Mouse (Mus musculus) kidney, postnatal 14 days (tissue): ENCODE measurements around the gene Tmc5.

ENCODE experiments used
- DNase-seq: peaks from one replicate; pipeline ENCODE4 v3.0.0; 2022; ENCODE audit warnings: mixed read lengths

The Tmc5 gene

DNA sequence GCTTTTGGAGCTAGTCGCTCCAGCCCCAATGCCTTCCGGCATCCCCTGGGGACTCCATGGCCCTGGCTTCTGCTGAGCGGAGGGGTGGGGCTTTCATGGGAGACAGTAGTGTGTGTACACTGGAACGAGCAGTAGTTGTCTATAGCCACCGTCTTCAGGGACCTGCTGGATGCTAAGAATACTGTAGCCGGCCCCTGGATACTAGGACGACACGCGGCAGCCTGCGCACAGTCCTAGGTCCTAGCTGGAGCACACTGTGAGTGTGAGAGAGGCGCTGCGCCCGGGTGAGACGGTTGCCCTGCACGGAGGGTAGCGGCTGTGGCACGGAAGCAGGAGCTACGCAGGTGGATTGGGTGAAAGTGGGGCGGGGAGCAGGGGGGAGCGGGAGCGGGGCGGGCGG, at the start of gene Tmc5:
TSS of gene Tmc5 (plus strand) at position 97 of the 400 bp plus-strand sequence.
- no peak for DNase-seq

DNA sequence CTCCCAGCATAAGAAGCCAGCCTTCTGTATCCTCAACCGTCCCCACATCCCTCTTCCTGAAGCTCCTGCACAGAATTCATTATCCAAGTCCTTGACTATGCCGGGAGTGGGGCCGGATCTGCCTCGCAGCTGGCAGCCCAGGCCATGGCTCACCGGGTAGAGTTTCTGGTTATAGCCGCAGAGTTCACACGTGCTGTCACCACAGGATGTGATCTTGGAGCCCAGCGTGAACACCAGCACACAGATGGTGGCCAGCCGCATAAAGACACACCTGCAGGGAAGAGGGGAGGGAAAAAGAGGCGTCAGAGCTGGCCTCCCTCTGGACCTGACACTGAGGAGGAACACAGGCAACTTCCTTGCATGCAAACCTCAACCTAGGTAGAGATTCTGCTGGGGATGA, 49.6 kb upstream of the Tmc5 start:
- no peak for DNase-seq

DNA sequence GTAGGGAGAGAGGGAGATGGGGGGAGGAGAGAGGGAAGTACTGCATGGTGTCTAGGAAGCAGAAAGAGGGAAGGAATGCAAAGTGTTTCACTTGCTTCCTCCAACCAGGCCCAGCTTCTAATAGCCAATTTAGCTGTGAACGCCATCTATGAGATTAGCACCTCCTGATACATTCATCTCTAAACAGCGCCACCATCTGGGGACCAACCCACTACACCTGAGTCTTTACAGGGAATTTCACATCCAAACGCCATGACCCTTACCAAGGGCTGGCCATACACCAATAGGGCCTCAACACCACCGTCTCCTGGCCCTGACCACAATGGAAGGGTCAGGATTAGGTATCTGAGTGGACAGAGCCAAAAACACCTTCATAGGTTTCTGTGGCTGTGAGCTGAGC, 43.2 kb upstream of the Tmc5 start:
- no peak for DNase-seq

DNA sequence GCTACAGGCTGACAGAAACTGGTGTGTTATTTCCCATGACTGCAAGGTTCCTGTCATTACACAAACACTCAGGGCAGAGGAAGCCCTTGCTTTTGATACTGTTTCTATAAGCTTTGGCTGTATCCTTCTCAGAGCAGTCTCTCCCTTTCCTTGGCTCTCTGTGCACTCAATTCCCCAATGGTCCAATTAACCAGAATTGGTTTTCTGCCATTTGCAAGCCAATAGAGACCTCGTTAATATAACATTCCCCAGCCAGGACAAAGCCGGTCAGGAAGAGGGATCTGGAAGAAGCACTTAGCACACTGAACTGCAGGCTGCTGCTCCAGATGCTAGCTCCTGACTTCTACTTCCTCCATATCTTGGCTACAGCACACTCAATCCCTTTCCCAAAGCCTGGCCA, 42.8 kb upstream of the Tmc5 start:
- no peak for DNase-seq

DNA sequence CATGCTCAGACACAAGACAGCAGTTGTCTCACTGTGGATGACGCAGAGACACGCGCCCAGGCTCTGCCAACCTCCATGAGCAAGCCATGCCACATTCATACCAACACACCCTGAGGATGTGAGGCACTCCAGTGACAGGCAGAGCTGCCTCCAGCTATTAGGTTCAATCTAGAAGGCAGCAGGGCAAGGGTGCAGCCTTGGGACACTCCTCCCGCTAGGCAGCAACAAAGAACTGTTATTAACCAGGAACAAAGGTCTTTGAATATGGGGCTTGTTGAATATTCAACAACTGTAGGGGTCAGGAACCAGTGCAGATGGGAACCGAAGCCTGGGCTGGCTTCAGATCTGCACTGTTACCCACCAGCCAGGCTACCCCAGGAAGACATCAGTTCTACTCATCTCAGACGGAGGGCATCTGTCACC, 28.0 kb upstream of the Tmc5 start:
- DNase-seq: no peak

DNA sequence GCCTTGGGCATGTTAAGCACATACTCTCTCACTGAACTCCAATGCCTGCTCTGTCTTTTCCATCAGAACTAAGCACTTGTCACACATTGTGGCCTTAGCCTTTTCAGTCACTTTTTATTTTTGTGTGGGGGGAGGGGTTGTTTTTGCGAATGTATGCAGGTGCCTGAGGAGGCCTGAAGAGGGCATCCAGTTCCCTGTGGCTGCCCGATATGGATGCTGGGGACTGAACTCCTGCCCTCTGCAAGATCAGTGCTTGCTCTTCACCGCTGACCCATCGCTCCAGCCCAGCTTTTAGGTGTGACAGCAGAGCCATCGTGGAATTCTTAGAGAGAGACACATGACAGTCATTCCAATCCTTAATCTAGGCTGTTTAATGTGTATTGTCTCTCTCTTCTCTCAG, 25.7 kb upstream of the Tmc5 start:
- DNase-seq: no peak

- DNase-seq: no peak
Measured at GRCm38 (mm10) chr7:118572039-118572438, 25.1 kb upstream of the Tmc5 start.

DNA sequence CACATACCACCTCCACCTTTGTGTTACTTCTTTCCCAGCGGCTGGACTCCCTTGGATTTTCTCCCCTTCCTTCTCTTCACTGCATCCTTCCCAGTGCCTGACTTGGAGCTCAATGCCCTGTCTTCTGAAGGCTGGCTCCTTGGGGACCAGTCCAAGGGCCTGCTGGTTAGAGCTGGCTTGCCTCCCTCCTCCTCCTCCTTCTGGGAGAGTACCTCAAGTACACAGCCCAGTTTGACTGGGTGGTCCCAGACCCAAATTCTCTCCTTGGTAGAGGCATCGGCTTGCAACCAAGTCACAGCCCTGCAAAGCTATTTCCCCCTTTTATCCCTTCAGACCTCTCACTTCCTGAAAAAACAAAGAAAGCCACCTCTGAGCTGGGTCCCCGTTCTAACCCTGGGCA, 18.8 kb upstream of the Tmc5 start:
- DNase-seq: no peak

DNA sequence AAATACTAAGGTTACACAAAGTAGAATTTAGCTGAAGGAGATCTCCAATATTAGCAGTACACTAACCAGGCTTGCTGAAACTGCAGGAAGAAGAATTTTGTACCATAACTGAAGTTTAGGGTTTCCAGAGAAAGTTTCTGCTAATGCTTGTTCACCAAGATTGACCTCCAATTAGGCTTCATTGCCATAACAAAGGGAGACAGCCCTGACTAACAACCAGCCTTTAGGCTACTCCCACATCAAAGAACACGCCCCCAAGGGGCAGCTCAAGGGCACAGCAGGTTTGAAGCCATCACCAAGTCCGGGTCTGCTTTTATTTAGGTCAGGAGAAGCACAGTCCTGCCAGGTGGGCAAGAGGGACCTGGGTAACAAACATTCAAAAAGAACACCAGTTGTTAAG, 17.2 kb upstream of the Tmc5 start:
- no peak for DNase-seq

DNA sequence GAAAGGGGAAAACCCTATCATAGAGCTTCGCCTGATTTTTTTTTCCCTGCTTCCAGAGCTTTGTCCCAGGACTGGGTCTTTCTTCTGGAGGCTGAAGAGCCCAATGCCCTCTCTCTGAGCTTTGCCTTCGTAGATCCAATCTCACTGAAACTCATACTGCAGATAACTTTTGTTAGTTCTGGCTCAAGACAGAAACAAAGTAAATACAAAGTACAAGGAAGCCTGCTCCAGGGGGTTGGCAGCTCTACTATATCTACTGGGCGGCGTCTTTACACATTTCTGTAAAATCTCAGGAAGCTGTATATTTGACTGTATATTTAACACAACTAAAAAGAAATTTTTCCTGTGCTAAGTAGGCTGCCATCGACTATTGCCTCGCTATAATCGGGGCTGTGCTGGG, 13.3 kb upstream of the Tmc5 start:
- DNase-seq: no peak

- DNase-seq: peak; percentile 55
Measured at GRCm38 (mm10) chr7:118584257-118584907, 12.7 kb upstream of the Tmc5 start, which contains the start of gene Tmc7. Tmc7 (minus strand) TSS chr7:118584736.

GRCm38 (mm10) chr7:118584926-118585325, 12.2 kb upstream of the Tmc5 start:
- no peak for DNase-seq

GRCm38 (mm10) chr7:118585856-118586255, 11.2 kb upstream of the Tmc5 start:
- peak; percentile 12 for DNase-seq

GRCm38 (mm10) chr7:118590726-118591305, 6.3 kb upstream of the Tmc5 start:
- no peak for DNase-seq

DNA sequence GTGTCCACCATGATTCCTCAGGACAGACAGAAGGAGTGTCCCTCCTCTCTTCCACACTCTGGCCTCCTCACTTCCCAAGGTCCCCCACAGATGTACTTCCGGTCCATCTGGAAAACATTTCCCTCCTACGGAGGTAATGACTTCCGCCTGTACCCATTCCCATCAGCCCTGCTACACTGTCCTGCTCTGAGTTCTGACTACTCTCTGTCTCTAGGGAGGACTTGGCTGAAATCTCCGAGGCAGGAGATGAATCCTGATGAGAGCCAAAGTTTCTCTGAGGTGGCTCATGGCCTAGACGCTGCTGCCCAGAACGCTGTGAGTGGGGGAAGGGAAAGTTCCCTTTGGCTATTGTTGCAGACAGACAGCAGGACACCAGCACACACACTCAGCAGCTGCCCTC, 5.0 kb upstream of the Tmc5 start:
- DNase-seq: no peak

DNA sequence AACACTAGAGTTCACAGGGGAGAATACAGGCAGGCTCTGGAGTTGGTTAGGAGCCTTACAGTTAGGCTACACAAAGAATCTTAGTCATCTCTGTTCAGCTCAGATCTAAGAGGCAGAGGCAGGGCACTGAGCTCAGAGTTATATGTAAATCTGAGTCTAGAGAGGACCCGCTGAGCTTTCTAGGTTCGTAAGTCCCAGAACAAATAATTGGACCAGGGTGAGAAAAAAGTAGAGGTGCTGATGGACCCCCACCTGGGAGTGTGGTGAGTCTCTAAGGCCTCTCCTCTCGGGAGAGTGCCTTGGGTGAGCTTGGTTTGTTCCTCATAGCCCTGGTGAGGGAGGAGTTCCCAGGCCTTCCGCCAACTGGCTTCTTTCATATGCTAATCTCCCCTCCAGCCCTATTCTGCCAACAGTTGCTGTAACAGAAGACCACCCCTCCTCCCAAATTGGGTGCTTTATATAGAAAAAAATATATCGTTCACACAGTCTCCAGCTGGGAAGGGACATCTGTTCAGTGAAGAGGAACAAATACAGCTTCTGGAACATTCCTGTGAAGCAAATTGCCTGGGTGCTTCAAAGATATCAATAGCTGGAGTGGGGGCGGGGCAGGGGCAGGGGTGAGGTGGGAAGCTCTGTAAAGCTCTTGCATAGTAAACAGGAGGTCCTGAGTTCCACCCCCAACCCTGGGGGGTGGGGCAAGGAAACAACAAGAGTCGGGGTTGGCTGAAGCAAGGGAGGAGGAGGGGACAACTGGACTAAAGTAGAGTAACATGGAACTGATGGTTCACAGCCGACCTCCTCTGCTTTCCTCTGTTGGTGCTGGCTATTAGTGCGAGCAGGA, 3.3 kb upstream of the Tmc5 start:
- no peak for DNase-seq

GRCm38 (mm10) chr7:118594611-118595010, 2.5 kb upstream of the Tmc5 start:
- DNase-seq: no peak

DNA sequence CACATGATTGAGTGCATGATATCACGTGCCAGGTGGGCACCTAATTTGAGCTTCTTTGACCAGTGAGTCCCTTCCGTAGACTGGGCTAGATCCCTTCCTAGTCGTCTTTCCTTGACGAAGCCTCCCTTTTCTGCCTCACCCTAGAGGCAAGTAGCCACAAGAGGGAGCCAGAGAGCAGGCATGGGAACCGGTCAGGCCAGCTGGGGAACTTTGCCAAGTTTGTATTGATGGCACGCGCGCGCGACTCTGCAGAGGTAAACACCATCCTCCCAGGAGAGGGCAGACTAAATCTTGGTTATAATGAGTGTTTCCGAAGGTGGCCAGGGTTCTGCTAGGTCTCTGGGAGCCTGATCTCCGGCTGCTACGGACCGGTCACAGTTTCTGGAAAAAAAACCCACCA, 1.9 kb upstream of the Tmc5 start:
- peak; percentile 94 for DNase-seq

DNA sequence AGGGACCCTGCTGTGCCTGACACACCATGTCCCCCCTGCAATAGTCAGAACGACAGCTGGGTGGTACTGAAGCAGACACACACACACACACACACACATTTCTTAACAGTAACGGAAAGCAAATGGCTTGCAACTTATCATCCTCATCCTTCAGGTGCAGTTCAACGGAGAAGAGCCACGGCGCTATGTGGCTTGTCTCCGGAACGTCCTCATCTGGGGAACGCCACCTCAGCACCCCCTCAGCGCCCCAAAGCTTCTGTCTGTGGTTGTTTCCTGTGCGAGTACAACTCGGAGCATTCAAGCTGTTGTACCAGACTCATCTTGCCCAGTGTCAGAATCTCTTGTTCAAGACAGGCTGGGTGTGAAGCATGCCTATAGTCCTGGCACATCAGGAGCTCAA, 826 bp upstream of the Tmc5 start:
- no peak for DNase-seq

GRCm38 (mm10) chr7:118599954-118600631, 3.0 kb downstream of the Tmc5 start:
- peak; percentile 46 for DNase-seq

DNA sequence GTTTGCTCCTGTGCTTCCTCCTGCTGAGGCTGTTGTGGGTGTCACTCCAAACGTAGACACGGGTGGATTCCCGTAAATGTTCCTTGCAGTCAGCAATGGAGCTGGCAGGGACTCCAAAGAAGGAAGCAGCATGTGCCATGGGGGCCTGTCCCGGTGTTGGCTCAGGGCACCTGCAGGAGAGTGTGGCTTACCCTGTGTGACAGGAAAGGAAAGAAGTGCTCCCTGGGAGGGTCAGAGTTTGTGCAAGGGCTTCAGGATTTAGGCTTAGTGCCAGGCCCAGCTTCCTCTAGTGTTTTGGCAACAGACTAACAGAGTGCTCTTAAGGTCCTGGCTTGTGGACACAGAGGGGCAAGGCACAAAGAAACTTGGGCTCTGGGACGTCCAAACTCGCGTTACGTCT, 7.7 kb downstream of the Tmc5 start:
- DNase-seq: peak; percentile 49

DNA sequence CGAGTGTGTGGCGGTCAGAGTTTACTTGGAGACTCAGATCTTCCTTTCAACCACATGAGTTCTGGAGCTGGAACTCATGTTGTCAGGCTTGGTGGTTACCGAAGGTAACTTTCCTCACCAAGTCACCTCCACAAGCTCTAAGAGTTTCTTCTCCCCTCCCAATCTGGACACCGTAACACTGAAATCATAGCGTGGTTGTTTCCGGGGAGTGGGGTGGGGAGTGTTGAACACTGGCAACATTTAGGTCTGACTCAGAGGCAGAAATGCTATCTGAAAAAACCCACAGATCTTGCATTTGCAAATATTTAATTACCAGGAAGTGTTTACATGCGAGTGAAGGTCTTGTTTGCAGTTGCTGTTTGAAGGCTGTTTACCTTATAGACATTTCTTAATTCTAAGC, 12.7 kb downstream of the Tmc5 start:
- no peak for DNase-seq

GRCm38 (mm10) chr7:118610721-118611120, 13.6 kb downstream of the Tmc5 start:
- no peak for DNase-seq
